Mouse (Mus musculus) bone marrow, adult 2 months (tissue): Measurements from ENCODE around the gene Il20. TPM values are rescaled to one million over a fixed set of nuclear protein-coding genes. Genes with fewer than 3 reads are reported as not detected.

Experiments used
- H3K27ac ChIP-seq: fragments of 200-500 bp; 2 replicates; pipeline ENCODE4 v1.5.1; 2012; ENCODE audit warnings: low read depth, mild to moderate bottlenecking, control low read depth, inconsistent platforms, low read length; ENCODE audit not compliant: control insufficient read depth, poor library complexity, insufficient read depth
- H3K4me1 ChIP-seq: fragments of 200-500 bp; 2 replicates; pipeline ENCODE4 v1.6.1; 2011; ENCODE audit warnings: low read length; ENCODE audit not compliant: control insufficient read depth, insufficient read depth
- H3K4me3 ChIP-seq: fragments of 200-500 bp; replicated peaks from 2 replicates; pipeline ENCODE3; 2011; ENCODE audit warnings: mild to moderate bottlenecking, low read depth, low read length, control low read depth; ENCODE audit not compliant: control insufficient read depth
- CTCF ChIP-seq: fragments of 200-500 bp; IDR thresholded peaks from 2 replicates; pipeline ENCODE4 v1.5.1; 2011; ENCODE audit warnings: low read length, control low read depth; ENCODE audit not compliant: control insufficient read depth, insufficient read depth
- POLR2A ChIP-seq: fragments of 200-500 bp; IDR thresholded peaks from 2 replicates; pipeline ENCODE4 v1.6.1; 2011; ENCODE audit warnings: low read depth, mild to moderate bottlenecking, control low read depth, low read length, borderline replicate concordance; ENCODE audit not compliant: control insufficient read depth
- WGBS: fragments of 180-500 bp; shearing (Covaris S2); methylation state at CpG from one replicate; pipeline ENCODE4 v1.1.7; 2018; 5-methylcytosine and 5-hydroxymethylcytosine counted together
- polyA plus RNA-seq: library from polyadenylated mRNA; stranded (reverse); fragments of >200 nt; gene quantifications from 2 replicates; pipeline ENCODE4 v1.2.4, GENCODE M21; 2011; ENCODE audit warnings: low replicate concordance; ENCODE audit not compliant: missing spikeins, insufficient read depth, insufficient read length

Gene Il20
- polyA plus RNA-seq, 1 experiment = not detected

- no peak overlapping the region for H3K27ac ChIP-seq
- TF ChIP-seq POLR2A (no peak), CTCF (no peak)
- WGBS = 87% methylated on average over 4 of the region's 4 CpGs
- no peak overlapping the region for H3K4me3 ChIP-seq
- H3K4me1 ChIP-seq = no peaks in the 10 kb centered on the region
Observed at GRCm38 (mm10) chr1:130857456-130857855, 53.8 kb downstream of the Il20 start.

Other genes starting within 250 kb of the Il20 start
- gene C4bp, start 249.8 kb downstream of the Il20 start, polyA plus RNA-seq = 1.1 TPM in 1 of 2 replicates, not detected in the other
- gene Gm29427, start 195.7 kb downstream of the Il20 start, polyA plus RNA-seq = 0.63 TPM in 1 of 2 replicates, not detected in the other
- 11.6 and 16.1 TPM in 2 replicates for gene Yod1, start 194.1 kb downstream of the Il20 start, polyA plus RNA-seq
- 6.9 and 14.5 TPM in 2 replicates for gene Pfkfb2, start 182.2 kb downstream of the Il20 start, polyA plus RNA-seq
- 1.9 and 2.6 TPM in 2 replicates for gene AA986860, start 179.5 kb downstream of the Il20 start, polyA plus RNA-seq
- not detected in 2 replicates for gene Fcamr, start 110.5 kb downstream of the Il20 start, polyA plus RNA-seq
- gene Pigr, start 84.8 kb downstream of the Il20 start, polyA plus RNA-seq = 1.3 and 1.7 TPM in 2 replicates
- gene Fcmr, start 45.8 kb downstream of the Il20 start, polyA plus RNA-seq = 13.2 and 36.6 TPM in 2 replicates
- not detected in 2 replicates for gene Il24, start 24.0 kb downstream of the Il20 start, polyA plus RNA-seq
- gene Il19, start 28.7 kb upstream of the Il20 start, polyA plus RNA-seq = not detected in 2 replicates
- 1.1 TPM in 1 of 2 replicates, not detected in the other for gene Il10, start 108.4 kb upstream of the Il20 start, polyA plus RNA-seq
- 22.7 and 38.1 TPM in 2 replicates for gene Mapkapk2, start 186.4 kb upstream of the Il20 start, polyA plus RNA-seq
- gene Dyrk3, start 226.9 kb upstream of the Il20 start, polyA plus RNA-seq = 7.5 and 13.4 TPM in 2 replicates
- gene Eif2d, start 241.7 kb upstream of the Il20 start, polyA plus RNA-seq = 18.9 and 25.3 TPM in 2 replicates